Mouse (Mus musculus) natural killer cell, adult 2 months (primary cell): ENCODE results near the gene Lypd8.
"Not testable (repeated sequence)": the region's sequence is repeated elsewhere in the genome, so short reads cannot be mapped to it uniquely, and the experiment has no call there.

Source experiments
- DNase-seq, 2 experiments: peaks; one replicate each; pipeline ENCODE4 v3.0.0; 2022; ENCODE audit warnings: low spot score in 2 of 2

Lypd8 gene

DNA sequence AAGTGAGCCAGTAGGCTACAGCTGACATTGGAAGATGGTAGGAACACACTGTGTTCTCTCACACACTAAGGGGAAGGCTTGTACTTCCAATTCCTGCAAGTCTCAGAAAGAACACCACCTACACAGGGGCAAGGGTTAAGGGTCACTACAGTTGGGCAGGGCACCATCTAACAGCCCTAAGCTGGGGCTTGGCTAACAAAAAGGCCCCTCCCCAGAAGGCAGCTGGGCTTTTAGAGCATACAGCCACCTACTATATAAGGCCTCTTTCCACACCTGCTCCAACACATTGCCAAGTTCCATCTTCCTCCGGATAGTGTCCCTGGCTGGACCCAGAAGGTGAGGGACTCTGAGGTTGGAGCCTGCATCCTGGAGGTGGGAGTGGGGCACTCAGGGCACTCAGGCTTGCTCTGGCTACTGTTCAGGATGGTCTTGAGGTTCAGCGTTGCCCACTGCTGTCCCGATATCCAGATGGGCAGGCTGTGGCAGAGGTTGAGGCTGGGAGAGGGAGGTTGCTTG lies at the start of gene Lypd8:
Gene Lypd8 (plus strand): TSS at position 281 of the 516 bp plus-strand sequence.
- DNase-seq: no peak

DNA sequence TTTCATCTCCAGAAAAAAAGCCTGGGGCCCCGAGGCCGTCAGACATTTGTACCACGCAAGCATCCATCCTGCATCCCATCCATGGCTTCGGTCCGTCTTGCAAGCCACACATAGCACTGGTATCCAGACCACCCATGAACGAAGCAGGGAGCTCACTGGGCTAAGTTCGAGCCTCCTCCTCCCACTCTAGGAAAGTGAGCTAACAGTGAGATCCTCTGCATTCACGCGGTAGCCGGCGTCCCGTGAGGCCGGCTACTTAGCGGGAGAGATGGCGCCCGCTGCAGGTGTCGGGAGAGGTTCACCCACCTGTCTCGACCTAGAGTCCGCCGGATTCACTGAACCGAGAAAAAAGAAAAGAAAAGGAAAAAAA lies 49.0 kb upstream of the Lypd8 start:
- DNase-seq: no peak

DNA sequence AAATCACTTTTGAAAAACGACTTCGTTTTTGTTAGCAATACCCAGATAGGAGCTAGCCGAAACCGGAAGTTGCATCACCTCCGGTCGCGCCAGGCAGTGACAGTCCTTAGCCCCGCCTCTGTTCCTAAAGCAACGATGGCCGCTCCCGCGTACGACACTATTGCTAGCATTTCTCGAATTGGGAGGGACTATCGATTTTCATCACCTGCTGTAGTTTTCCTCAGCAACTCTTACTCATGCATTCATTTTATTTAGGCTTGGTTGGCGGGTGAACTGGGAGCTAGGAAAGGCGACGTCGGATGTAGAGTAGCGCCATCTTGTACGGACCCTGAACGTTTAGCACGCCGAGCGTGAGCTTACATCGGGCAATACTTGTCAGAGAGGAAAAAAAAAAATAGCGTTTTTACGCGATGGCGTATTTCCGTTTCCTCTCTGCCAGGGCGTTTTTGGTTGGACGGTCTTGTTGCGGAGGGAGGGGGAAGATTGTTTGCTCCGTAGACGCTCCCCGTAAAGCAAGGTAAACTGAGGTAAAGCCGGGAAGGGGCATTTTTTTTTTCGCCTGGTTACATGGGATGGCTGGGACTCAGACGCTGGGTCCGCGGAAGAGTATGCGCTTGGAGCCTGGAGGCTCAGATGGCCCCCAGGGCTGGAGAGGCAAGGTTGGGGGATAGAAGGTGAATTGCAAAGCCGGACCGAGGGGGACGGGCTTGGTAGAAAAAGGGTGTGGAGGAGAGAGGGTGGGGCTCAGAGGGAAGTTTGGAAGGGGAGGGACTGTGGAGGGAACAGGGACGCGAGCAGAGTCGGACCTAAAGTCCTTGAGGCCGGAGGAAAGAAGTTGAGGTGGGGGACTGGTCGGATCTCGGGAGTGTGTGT lies 48.3 kb upstream of the Lypd8 start, which contains the start of the genes Zfp672 and Sh3bp5l:
Gene Zfp672 (minus strand): TSS at position 64 of the 873 bp plus-strand sequence.
Gene Sh3bp5l (plus strand): TSS at position 449 of the 873 bp plus-strand sequence.
- DNase-seq: peak; percentile 90 to 92

DNA sequence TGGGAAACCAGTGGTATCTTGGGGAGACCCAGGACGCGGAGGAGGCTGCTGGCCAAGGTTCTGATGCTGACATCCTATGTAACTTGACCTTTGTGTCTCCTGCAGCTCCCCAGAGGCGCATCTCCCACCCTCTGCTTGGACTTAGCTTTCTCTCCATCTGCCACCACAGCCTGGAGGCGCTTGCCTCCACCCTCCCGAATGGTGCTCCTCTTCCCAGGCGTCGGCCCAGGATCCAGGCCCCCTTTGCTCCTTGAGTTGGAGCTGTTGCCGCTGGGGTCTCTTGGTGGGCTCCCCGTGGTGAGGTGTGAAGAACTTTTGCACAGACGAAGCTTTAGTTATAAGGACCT lies 47.7 kb upstream of the Lypd8 start:
- DNase-seq: no peak

DNA sequence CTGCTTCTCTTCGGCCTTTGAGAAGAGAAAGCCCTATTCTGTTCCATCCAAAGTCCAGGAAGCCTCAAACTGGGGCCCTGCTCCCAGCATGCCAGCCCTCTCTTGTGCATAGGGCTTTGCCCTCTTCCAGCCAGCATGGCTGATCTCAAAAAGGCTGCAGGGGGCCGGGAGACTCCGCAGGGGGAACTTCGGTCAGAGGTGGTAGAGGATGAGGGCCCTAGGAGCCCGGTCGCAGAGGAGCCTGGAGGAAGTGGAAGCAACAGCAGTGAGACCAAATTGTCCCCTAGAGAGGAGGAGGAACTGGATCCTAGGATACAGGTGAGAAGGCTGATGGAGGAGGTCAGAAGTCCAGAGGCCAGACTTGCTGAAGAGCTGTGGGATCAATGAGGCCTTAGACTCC lies 47.3 kb upstream of the Lypd8 start:
- no peak for DNase-seq

DNA sequence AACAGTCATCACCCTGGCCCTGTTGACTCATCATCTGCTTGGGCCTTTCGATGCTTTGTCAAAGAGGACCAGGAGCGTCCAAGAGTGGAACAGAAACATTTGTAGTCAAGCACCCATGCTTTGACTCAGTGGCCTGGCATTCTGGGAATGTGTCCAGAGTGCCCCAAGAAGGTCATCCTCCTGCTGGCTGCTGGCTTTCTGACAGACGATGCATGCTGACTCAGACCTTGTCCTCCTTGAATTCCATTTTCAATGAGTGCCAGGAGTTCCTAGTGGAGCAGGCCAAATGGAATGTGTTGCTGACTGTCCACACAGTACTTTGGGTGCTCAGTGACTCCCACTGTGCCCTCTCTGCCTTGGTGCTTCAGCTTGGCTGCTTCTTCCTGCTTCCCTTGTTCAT lies 44.1 kb upstream of the Lypd8 start:
- DNase-seq: no peak

DNA sequence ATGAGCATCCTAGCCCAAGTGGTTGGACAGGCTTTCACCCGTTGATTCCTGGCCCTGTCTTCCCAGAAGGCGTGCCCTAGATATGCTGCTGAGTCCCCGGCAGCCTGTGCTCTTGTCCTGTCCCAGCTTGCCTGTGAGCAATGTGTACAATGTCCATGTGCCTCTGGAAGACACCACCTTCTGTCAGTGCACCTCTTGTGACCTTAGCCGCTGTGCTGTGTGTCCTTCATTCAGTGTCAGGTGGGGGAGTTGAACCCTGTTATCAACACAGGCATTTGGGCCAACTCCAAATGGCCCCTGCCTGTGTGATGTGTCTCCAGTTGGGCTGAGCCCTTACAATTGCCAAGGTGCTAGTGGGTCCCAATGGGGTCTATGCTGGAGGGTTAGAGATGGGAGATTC lies 32.1 kb upstream of the Lypd8 start:
- no peak for DNase-seq

DNA sequence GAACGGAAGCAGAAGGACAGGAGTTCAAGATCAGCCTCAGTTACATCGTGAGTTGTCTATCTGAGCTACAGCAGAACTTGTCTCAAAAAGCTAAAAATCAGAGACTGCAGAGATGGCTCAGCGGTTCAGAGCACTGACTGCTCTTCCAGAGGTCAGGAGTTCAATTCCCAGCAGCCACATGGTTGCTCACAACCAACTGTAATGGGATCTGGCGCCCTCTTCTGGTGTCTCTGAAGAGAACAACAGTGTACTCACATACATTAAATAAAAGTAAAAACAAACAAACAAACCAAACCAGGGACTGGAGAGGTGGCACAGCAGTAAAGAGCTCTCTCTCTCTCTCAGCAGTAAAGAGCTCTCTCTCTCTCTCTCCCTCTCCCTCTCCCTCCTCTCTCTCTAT lies 28.2 kb upstream of the Lypd8 start:
- DNase-seq: peak in 1 of 2 experiments; percentile 7

DNA sequence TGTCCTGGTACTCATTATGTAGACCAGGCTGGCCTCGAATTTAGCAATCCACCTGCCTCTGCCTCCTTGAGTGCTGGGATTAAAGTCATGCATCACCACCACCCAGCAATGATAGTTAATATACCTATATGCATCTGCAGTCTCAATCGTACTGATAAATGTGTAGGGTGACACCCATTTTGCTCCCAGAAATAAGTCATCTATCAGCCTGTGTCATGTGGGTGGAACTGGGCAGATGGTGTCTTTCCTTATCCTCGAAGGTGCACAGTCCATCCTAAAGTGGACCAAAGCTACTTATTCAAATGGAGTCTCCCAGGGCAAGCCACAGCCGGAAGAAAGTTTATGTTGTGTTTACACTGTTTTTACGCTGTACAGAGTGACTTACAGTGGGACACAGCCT lies 27.7 kb upstream of the Lypd8 start:
- DNase-seq: no peak

DNA sequence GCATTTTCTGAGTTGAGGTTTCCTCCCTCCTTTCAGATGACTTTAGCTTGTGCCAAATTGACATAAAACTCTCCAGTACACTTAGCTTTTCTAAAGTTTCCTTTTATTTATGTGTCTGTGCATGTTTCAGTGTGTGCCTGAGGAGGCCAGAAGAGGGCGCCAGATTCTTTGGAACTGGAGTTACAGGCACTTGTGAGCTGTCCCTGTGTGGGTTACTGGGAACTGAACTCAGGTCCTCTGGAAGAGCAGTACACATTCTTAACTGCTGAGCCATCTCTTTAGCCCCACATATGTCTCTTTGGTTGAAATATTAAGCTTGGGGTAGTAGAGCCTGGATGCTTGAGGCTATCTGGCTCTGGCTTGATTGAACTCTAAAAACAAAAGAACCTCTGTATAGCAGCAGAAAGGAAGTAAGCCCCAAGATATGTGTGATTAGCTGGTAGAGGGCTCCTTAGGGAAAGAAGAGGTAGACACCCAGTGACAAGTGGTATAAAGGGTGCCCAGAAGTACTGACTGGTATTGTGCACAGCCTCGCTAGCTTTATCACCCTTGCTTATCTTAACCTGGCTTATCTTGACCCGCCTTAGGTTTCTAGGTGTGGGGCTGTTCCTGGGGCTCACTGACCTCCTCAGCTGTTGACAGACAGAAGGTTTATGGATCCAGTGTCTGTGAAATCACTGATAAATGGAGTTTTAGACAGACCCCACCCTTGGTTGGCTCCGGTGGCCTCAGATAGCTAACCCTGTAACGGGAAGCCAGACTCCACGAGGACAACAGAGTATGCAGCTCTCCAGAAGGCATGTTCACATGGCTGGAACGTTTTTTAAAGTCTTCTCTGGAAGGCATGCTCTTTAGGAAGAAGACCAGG lies 25.9 kb upstream of the Lypd8 start:
- no peak for DNase-seq

DNA sequence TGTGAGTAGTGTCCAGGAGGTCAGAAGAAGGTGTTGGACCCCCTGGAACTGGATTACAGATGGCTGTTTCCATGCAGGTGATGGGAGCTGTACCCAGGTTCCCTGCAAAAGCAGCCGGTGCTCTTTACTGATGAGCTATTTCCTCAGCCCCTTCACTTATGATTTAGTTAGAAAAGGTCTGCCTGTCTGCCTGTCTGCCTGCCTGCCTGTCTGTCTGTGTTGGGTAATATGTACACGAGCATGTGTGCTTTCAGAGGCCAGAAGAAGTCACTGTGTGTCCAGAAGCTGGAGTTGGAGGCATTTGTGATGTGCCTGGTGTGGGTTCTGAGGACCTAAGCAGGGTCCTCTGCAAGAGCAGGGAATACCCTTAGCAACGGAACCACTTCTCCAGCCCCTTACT lies 25.1 kb upstream of the Lypd8 start:
- DNase-seq: no peak

DNA sequence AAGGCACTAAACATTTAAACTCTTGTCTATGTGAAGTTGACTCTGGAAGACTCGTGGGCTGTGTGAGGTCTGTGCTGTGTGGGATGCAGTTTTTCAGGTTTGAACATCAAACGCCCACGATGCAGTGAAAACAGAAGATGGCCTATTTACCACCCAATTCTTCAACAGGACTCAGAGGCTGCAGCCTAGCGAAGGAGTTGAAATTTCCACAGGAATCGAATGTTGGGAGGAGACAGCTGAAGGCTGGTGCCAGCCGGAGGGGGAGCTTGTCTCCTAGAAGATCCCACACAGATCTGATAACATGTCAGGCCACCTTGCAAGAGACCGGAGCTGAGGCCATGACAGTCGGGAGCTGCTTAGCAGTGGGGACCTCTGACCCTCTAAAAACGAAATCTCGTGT lies 24.4 kb upstream of the Lypd8 start:
- no peak for DNase-seq

DNA sequence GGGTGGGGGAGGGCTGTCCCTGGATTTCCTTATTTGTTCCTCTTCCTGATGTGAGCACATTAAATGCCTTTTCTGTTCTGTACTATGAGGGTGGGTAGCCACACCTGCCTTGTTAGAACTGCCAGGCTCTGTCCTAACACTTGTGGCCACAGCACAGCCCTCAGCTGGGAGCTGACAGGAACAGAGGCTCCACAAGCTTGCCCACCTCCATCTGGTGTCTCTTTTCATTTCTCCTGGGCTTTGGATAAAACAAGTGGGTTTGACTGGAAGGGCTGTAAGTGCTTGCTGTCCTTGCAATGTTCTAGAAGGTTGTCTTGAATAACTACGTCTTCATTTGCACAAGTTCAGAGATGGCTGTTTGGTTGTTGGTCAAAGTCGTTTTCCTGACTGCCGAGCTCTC lies 23.9 kb upstream of the Lypd8 start:
- DNase-seq: no peak

DNA sequence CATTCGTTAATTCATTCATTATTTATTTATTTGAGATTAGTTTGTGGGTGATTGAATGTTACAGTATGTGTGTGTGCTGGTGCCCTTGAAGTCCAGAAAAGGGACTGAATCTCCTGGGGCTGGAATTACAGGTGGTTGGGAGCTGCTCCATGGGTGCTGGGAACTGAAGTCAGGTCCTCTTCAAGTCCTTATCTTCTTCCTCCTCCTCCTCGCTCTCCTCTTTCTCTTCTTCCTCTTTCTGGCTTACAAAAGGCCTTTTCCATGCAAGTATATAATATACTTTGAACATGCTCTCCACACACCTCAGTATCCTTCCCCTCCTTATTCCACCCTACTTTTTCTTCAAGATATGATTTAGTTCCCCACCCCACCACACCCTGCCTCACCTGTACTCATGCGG lies 21.8 kb upstream of the Lypd8 start:
- no peak for DNase-seq

DNA sequence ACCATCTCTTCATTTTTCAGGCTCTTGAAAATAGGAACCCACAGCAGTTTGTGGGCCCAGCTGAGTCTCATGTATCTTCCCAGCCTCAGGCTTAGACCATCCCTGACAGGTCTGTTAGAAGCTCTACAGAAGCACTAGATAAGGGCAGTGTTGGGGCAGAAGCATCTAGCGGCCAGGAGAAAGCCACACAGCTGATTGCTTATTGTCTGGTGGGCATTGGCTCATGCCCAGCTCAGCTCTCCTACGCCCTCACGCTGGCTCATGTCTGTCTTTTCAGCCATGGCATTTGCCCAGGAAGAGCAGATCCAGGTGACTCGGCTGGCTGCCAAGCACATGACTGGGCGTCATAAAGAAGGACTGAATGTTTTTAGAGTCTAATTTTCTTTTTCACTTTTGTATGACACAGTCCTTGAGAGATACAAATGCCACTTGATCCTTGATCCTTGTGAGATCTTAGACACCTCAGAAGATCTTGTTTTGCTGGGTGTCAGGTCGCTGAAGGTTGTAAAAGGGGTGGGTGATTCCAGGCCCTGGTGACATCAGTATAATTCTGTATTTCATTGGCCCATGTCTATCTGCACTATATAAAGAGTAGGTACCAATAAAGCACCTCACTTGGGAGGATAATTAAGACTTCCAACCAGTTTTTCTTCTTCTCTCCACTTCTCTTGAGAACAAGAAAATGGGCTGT lies 20.9 kb upstream of the Lypd8 start:
- DNase-seq: no peak

DNA sequence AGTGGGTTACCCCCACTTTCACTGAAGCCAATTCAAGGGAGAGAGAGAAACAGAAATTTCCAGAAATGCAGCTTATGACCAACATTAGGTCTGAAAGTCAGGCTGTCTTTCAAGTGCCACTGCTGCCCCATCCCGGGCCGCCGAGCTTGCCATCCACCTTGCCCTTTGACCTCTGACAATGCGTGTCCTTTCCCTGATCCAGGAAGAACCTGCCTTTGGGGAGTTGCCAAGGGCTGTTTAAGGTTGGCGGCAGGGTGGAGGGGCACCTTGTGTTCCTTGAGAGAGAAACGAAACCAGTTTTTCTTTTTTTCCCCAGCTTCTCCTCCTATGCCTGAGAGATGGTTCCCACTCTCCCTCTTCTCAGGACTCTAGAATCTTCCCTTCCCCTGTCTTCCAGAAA lies 16.3 kb upstream of the Lypd8 start:
- not testable (repeated sequence) for DNase-seq

DNA sequence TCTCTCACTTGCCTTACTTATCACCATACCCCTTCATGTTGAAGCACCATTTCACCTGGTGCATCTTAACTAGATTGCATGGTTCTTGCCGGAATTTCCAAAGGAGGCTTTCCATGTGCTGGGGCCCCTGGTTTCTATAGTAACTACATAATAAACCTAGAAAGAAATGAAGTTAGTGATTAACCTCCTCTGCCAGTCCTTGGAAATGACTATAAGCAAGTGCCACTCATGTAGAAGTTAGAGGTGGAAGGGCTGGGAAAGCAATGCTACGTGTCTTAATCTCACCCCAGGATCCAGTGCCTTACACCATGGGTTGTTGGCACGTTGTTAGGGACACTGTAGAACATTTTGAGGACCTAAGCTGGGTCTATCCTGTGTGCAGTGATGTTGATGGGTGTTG lies 14.4 kb upstream of the Lypd8 start:
- DNase-seq: no peak

DNA sequence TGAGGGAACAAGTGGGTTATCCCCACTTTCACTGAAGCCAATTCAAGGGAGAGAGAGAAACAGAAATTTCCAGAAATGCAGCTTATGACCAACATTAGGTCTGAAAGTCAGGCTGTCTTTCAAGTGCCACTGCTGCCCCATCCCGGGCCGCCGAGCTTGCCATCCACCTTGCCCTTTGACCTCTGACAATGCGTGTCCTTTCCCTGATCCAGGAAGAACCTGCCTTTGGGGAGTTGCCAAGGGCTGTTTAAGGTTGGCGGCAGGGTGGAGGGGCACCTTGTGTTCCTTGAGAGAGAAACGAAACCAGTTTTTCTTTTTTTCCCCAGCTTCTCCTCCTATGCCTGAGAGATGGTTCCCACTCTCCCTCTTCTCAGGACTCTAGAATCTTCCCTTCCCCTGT lies 12.7 kb upstream of the Lypd8 start:
- DNase-seq: not testable (repeated sequence)

DNA sequence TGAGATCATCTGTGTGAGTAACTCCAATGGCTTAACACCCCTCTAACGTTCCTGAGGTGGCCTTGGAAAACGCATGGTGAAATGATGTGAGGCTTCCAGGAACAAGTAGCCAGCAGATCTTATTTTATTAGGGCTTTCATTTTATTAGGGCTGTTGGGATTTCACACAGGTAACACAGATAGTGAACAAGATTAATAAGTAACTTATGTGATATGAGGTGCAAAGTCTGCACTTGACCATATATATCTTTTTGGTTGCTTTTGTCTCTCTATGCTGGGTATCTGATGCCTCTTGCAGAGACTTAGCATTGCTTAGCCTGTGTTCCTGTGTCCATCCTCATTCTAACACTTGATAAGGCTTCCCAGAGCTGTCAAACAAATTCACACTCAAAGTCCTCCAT lies 1.6 kb upstream of the Lypd8 start:
- no peak for DNase-seq

DNA sequence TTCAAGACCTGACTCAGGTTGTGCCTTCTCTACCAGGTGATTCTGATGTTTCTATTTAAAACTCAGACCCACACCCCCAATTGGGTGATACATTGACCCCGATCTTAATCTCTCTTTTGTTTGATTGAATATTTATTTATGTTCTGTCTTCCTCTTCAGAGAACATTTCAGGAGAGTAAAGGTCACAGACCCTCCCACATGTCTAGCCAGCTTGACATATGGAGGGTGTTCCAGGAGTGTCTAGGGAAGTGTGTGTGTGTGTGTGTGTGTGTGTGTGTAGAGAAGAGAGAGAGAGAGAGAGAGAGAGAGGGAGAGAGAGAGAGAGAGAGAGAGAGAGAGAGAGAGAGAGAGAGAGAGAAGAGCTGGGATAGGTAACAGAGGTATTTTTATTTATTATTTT lies 1.2 kb upstream of the Lypd8 start:
- DNase-seq: no peak

DNA sequence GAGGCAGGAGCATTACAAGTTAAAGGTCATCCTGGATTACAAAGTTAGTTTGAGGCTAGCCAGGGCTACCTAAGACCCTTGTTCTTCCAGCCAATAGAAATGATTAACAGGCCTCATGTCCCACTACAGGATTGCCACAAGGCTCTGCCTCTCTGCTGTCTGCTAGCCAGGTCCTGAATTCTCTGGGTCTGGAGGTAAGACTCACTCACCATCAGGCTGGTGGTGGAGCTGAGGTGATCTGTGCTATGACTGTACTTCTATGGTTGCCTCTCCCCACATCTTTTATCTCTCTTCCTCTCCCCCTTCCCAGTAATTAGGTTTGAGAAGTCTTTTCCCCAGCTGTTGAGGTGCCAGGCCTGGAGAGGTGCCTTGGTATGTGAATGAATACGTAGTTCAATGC lies 673 bp downstream of the Lypd8 start:
- DNase-seq: no peak

DNA sequence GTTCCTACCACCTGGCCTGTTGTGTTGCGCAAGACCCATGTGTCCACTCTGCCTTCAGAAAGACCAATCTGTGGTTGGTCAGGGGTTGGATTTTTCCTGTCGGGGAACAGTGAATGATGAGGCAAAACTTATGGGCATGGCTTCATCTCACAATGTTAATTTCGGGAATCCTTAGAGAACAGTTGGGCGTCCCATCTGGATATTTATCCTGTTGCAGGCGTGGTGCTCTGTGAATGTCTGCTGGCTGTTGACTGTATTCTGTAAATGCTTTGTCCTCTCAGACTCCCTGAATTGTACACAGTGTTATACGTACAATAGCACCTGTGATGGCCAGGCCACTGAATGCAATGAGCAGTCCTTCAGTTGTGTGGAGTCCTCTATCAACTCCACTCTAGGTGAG lies 3.6 kb downstream of the Lypd8 start:
- DNase-seq: no peak
